Mouse (Mus musculus) Muller cell, postnatal 12 days (primary cell): ENCODE results near the gene Ccser2.
A peak's percentile ranks its signal among the peaks of the same experiment; 100 is the strongest.
"Not testable (repeated sequence)": the region's sequence is repeated elsewhere in the genome, so short reads cannot be mapped to it uniquely, and the experiment has no call there.

Experiments used
- DNase-seq: peaks from one replicate; pipeline ENCODE4 v3.0.0-alpha.2; 2015; ENCODE audit errors: inconsistent ontology term

Ccser2 gene

DNA sequence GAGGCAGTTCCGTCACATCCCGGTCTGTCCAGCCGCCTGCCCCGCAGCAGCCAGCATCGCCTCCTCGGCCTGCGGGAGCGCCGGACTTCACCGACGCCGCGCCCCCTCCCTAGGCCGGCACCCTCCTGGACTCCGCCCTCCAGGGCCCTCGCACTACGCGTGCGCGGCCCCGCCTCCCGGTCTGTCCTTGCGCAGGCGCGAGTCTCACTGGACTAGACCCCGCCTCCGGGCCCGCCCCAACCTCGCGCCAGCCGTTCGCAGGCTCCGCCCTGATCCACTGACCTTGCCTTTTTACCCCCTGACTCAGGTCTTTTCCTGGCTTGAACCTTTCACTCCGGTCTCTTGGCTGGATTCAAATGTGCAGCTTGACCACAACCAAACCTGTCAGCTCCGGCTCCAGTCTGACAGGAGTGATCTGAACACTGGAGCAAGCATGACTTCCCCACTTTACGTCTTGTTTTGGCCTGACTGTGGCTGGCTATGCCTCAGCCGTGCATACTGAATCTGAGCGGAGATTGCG, at the start of gene Ccser2:
Gene Ccser2, minus strand, starts transcription at position 150 of the 520 bp plus-strand sequence.
- peak; percentile 98 for DNase-seq

DNA sequence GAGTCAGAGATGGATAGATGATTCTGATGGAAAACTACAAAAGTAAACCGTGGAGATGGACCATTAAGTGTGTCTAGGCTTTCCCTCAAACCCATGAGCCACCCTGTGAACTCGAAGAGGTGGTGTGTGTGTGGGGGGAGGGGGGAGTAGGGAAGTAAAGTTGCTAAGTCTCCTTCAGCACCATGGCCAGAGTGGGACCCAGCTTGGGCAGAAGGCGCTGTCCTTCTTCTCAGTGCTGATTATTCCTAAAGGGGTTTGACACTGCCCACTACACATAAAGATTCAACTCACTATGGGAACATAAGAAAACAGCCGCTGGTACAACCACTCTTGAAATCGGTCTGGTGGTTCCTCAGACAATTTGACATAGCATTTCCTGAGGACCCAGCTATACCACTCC, 47.3 kb upstream of the Ccser2 start:
- peak; percentile 20 for DNase-seq

DNA sequence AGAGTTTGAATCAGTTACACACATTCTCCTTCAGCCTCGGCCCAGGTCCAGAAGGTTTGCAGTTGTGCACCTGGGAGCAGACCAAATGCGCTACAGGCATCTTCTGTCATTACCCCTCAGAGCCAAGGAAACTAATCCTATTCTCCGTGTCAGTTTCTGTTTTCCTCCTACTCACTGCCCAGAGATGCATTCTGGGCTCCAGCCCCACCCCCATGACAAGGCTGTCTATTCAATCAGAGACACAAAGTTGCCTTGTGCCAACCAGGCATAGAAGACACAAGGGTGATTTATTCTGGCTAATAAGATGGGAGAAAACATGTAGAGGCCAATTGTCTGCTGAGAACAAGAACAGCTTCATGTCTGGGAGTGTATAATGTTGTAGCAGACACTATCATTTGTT, 45.1 kb upstream of the Ccser2 start:
- DNase-seq = peak; percentile 5

DNA sequence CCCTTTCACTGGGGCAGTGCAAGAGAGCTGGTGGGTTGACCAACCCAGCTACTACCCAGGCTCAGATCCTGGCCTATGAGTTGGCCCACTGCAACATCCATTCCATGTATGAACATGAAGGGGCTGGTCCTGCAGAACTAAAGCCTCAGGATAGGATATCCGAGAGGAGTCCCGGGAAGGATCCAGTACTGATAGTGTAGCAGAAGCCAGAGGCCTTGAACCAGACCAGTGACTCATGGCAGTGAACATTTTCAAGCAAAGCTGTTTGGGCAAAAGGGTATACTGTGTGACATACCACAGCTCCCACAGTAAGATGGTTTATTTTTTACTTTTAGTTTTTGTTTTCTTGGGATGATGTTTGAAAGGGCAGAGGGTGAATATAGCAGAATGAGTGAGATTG, 41.1 kb upstream of the Ccser2 start:
- DNase-seq = no peak

GRCm38 (mm10) chr14:37006489-37006888, 37.9 kb upstream of the Ccser2 start:
- no peak for DNase-seq

DNA sequence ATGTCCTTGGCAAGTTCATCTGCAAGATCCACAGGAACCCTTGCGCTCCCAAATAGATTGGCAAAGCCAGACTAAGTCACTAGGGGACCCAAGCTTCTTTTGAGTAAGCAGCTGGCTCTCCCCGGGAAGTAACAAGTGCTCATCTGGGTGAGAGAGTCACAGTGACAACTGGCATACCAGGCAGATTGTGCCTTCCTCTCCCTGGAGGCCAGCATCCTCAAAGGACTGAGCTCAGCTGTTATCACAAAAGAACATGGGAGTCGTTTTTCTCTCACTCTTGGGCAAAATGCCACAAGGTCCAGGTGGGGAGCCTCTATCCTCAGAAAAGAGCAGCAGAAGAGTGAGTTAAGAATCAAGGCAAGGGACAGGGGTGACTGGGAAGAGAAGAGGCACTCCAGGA, 37.3 kb upstream of the Ccser2 start:
- no peak for DNase-seq

GRCm38 (mm10) chr14:37003431-37004095, 35.0 kb upstream of the Ccser2 start:
- peak; percentile 3 for DNase-seq

DNA sequence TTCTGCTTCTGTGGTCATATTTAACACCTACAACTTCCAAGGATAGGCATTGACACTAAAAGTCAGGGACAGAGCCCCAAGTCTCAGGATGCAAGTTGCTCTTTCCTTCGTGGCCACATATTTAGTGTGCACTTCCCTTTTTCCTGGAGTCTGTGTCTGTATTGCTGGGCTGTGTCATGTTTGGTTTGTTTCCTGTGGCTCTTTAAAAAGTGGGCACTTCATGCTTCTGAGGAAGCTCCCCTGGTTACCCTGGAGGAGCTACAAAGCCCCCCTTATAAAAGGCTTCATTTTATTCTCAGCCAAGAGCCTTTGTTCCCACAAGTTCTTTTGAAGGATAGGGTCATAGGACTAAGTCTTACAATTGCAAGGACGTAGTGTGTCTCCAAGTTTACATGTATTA, 34.3 kb upstream of the Ccser2 start:
- no peak for DNase-seq

DNA sequence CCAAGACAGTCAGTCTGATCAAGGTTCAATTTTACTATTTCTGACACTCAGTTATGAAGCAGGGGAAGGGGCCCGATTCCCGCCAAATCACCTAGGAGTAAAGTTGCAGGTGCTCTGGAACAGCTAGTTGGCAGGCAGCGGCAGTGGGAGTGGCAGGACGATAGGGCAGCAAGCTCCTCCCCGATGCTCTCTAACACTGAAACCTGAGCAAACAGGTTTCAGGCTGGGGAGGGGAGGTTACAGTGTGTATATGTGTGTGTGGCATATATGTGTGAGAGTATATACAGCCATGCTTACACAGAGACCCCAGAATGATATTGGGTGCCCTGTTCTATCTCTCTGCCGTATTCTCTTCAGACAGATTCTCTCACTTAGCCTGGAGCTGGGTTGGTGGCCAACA, 32.2 kb upstream of the Ccser2 start:
- not testable (repeated sequence) for DNase-seq

- no peak for DNase-seq
These were observed 21.2 kb upstream of the Ccser2 start for GRCm38 (mm10) chr14:36989784-36990183.

DNA sequence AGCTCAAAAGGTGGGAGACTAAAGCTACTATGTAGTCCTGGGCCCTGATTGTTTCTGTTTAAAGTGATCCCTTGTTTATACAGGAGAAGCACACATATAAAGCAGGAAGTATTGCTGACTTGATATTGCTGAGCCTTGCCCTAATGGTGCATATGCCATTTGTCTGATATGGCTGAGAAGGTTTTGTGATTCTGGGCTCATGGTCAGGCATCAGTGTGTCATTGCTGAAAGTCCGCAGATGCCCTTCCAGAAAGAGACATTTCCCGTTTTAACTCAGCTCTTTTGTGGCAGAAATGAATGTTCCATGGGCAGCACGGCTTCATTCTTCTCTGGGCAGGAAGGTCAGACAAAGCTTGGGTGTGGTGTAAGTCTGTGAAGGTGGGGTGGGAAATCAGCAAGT, 17.1 kb upstream of the Ccser2 start:
- no peak for DNase-seq

DNA sequence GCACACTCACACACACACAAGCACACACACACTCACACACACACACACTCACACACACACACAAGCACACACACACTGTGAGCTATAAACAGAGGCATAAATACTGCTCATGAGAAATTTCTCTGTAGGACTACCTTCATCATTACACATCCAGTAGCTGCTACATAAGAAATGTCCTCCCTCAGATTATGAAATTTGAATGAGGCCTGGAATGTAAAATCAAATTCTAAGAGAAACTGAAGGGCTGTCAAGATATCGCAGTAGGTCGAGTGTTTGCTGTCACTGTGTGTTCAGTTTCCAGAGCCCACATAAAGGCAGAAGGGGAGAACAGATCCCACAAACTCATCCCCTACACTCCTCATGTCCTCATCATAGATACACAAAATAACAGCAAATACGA, 6.4 kb upstream of the Ccser2 start:
- no peak for DNase-seq

DNA sequence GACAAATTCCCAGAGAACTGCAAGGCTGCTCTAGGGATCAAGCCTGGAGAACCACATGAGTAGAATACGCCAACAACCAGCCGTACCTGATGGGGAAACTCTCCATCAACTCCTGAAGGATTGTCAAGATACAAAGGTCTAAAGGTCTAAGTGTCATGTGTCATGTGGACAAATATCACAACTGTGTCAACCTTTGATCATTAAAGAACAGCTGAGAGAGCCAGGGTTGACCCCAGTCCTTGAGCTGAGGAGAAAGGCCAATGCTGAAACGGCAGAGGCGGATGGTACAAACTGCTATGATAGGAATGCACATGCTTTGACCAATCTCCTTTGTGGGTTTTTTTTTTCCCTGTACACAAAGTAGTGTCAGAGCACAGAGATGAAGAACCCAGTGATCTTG, 2.6 kb upstream of the Ccser2 start:
- peak; percentile 29 for DNase-seq

DNA sequence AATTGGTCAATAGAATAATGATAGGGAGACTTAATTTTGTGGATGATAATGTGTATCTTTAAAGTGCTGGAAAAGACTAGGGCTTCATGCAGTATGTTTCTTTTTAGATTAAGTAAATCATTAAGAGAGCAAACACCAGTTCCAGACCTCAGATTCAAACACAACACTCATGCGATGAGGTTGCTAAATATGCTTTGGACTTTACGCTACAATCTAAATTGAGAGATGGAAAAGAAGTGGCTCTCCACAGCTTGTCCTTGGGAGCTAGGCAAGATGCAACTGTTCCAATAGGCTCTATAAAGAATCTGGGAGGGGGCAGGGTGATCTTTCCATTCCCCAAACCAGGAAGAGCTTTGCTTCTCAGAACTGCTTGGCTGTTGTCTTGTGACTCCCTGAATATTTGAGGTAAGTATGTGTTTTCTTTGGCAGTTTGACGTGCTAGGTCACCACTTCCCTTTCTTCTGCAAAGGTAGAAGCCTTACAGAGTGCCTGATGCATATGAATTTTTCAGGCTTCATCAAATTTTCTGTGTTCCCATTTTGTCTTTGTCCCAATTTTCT, 1.4 kb upstream of the Ccser2 start:
- DNase-seq = no peak

GRCm38 (mm10) chr14:36968076-36968627, 425 bp downstream of the Ccser2 start:
- DNase-seq = no peak

DNA sequence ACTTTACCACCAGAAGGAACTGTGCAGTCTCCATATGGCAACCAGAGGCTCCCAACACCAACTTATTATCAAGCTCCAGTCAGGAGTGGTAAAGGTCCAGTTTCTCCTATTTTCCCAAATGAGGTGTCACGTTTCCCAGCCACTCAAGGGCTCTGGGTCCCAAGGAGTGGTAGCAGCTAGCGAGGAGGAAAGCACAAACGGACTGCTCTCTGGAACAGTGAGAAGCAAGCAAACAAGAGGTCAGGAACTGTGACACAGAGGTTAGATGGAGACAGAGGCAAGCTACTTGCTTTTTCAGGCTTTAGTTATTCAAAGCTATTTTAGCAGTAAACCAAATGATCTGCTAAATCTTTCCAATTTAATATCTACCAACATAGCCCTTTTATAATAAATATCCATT, 3.2 kb downstream of the Ccser2 start:
- DNase-seq = no peak

DNA sequence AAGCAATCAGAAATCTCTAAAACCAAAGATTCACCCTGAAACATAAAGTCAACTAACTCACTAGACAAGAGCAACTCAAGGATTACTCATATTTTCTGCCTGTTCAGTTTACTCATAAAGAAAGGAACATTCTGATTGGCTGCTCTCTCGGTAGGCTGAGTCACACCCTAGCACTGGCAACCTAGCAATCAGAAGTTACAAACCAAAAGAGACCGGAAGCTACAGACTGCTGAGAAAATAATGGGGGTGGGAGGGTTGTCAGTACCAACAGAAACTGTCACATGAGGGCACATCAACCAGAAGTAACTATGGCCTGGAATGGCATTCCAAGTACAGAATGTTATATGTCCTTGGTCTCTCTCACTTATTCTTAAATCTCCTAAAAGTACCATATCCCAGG, 6.1 kb downstream of the Ccser2 start:
- peak; percentile 44 for DNase-seq

DNA sequence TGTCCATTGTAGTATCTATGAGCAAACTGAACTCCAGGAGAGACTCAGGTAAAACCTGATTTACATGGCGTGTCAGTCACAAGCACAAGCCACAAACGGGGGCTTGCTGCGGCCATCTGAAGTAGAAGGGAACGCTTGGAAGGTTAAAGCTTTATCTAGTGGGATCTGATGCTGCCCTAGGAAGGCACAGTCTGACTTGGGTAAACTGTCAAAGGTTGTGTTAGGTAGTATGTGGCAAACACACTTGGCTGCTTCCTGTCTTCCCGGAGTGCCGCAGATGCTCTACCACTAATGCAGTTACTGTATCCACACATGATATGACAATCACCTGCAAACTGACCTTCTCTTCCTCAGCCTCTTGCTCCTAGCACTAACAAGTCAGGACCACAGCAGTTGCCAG, 10.9 kb downstream of the Ccser2 start:
- DNase-seq = no peak

- no peak for DNase-seq
These were observed 11.3 kb downstream of the Ccser2 start for GRCm38 (mm10) chr14:36957261-36957660.

DNA sequence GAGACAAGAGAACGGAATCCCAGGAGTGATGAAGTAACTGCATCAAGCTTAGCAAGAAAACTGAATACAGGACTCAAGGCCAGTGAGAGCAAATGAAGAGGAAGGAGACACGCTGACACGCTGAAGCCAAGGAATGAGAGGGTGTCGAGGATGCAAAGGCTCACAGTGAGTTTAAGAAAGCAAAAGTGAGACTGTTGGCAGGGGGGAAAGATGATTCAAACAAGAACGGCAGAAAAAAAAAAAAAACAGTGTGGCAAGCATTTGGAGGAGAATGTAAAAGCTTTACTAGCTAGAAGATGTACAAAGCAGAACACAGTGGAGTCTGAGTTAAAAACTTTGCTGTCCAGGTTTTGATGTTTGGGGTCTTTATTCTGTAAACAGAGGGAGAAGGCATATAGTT, 11.9 kb downstream of the Ccser2 start:
- no peak for DNase-seq

DNA sequence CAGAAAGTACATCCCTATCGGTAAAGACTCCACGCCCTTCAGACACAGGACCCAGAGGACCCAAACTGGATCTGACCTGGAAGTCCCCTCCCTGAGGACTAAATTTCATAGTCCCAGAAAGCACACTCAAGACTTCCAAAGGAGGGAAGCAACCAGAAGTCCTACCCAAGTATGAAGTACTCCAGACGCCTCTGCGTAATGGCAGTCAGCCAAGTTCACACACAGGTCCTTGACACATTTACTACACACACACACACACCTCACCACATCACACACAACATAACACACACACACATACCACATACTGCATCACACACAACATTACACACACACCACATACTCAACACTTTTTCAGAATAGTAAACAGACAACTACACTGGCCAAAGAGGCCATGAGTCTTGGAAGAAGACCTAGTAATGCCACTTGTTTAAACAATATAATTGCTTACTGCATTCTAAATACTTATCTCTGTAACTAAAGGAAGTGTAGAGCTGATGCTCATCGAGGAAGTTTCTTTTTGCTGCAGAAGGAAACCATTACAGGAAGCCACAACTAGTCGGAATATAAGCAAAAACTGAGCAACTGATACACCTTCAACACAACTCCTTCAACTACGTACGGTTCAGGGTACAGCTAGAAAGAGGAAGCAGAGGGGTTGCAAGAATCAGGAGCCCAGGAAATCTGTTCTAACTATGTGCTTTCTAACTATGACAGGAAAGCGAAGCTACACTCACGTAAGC, 15.7 kb downstream of the Ccser2 start:
- DNase-seq = no peak

GRCm38 (mm10) chr14:36952142-36952541, 16.4 kb downstream of the Ccser2 start:
- peak; percentile 30 for DNase-seq

GRCm38 (mm10) chr14:36942716-36943115, 25.9 kb downstream of the Ccser2 start:
- DNase-seq = no peak
